Mouse (Mus musculus): ENCODE measurements around the gene Gif.
A peak's percentile ranks its signal among the peaks of the same experiment; 100 is the strongest.

Gene Gif

GRCm38 (mm10) chr19:11800531-11801315 lies 53.4 kb downstream of the Gif start:
- no peak for DNase-seq

- DNase-seq: no peak
Measured at GRCm38 (mm10) chr19:11804423-11804822, 57.1 kb downstream of the Gif start.

GRCm38 (mm10) chr19:11807251-11807650 lies 59.9 kb downstream of the Gif start:
- no peak for DNase-seq

- DNase-seq: no peak
Measured at GRCm38 (mm10) chr19:11807822-11808221, 60.5 kb downstream of the Gif start.

DNA sequence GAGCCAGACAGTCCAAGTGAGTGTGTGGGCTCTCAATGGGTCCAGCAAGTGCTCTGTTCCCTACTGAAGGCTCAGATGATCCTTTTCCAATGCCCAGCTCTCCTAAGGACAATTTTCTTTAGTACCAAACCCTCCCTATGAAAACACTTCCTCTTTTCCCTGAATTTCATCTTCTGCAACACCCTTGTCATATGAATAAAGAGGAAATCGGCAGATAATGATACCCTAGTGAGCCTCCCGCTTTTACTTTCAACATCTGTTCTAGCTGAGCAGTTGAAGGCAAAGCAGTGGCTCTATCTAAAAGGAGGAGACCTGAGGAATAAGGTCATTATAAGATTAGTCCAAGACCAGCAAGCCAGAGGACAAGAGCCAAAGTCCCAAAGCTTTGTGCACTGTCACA lies 61.1 kb downstream of the Gif start:
- DNase-seq: no peak

GRCm38 (mm10) chr19:11810003-11810758 lies 62.8 kb downstream of the Gif start:
- no peak for DNase-seq

DNA sequence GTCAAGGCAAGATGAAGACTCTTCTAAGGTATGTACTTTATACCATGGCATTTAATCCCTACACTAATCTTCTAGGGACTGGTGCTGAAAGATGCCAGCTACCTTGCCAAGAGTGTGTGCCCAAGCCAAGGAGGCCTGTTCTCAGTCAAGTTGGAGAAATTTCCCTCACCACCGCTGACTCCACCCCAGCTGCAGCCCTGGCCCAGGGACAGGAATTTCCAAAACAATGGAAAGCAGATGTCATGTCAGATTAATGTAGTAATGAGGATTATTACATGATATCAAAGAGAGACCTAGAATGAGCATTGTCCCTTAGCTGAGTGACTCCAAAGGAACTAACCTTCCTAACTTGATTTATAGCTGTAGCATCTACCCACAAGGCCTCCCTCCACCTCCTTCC lies 63.5 kb downstream of the Gif start:
- peak; percentile 37 for DNase-seq

DNA sequence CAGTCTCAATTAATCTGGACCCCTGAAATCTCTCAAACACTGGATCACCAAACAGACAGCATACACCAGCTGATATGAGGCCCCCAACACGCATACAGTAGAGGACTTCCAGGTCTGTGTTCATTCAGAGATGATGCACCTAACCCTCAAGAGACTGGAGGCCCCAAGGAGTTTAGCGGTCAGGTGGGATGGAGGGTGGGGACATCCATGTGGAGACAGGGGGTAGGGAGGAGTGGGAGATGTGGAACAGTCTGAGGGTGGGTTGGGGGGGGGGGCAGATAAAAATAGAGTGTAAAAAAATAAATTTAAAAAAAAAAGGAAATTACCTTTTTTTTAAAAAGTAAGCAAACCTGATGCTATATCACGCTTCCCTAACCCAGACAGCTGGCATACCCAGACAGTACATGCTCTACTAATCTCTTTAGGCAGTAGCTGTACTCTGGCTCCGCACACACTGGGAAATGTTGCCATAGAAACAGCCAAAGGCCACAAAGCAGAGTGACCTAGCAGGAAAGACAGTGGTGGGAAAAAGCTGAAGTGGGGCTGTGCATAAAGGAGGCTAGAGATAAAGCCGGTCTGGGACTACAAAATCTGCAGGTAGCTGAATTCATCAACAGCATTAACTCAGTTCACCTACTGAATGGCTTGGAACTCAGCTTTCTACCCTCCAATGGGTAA lies 64.5 kb downstream of the Gif start:
- peak; percentile 70 for DNase-seq
